Mouse (Mus musculus) thymus, postnatal 25 days (tissue): ENCODE measurements around the gene Siglech.
"Not testable (repeated sequence)": the region's sequence is repeated elsewhere in the genome, so short reads cannot be mapped to it uniquely, and the experiment has no call there.

Experiments used
- DNase-seq: peaks from one replicate; pipeline ENCODE4 v3.0.0; 2022

Siglech gene

DNA sequence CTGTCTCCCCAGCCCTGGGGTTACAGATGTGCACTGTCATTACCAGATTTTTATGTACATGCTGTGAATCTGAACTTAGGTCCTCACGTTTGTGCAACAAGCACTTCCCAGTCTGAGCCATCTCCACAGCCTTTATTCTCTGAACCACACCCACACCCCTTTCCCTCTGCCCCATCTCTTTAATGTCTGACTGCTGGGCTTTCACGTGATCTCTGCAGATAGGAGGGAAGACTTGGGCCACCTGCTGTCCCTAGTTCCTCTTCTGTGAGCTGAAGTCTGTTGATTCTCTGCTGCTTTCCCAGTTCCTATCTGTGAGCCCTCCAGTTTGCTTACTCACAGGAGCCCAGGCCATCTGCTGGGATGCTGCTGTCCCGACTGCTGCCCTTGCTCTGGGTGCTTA lies at the start of gene Siglech:
Siglech (plus strand) TSS at position 253 of the 400 bp plus-strand sequence.
- no peak for DNase-seq

GRCm38 (mm10) chr7:55722673-55723072 lies 45.3 kb upstream of the Siglech start:
- no peak for DNase-seq

DNA sequence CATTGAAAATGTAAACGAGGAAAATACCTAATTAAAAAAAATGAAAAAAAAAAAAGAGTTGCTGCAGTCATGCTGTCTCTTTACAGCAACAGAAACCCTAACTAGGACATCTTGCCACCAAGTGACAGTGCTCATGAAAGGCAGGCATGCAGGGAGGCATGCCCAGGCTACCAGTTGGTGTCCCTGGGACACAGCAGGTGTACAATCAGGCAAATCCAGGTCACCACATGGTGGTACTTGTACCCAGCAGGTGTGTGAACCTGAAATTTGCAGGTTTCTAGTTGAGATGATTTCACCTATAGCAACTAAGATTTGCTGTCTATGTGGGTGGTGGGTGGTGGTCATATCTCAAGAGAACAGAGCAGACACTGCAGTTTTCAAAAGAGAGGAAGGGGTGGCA lies 39.1 kb upstream of the Siglech start:
- DNase-seq, result no peak

DNA sequence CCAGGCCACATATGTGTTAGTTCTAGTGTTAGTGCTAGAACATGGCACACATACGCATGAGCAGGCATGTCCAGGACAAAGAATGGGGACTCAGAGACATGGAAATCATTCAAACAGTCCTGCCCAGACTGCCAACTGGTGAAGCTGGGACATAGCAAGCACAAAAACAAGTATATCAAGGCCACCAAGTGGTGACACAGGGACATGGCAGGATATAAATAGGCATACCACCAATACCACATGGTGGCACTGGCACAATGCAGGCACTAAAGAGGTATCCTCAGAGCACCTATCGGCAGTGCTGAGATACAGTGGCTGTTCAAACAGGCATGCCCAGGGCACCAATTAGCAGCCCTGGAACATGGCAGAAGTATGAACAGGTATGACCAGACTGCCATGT lies 33.5 kb upstream of the Siglech start:
- DNase-seq, result no peak

- DNase-seq, result no peak
These were observed 30.7 kb upstream of the Siglech start for GRCm38 (mm10) chr7:55737125-55737912.

DNA sequence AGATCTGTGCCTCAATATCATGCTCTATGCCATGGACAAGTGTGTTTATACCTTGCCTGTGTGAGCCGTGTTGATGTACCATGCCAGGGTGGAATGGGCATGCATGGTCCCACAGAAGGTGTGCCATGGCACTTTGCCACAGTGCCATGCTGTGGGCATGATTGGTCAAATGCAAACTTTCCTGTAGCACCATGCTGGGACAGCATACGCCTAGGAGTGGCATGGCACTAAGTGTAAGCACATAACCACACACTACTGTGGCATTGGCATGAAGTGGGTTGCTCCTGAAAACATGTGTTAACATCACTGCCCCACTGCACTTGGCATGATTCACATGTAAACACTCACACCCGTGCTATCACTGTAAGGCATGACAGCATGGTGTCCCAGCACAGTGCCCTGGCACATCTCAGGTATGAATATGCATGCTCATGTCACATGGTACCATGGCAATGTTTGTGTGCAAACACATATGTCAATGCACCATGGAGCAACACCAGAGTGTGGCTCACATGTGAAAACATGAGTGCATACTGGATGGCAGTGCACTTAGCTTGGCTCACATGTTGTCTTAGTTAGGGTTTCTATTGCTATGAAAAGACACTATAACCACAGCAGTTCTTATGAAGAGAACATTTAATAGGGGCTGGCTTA lies 24.2 kb upstream of the Siglech start:
- DNase-seq, result no peak

GRCm38 (mm10) chr7:55744566-55745220 lies 23.3 kb upstream of the Siglech start:
- DNase-seq, result no peak

- no peak for DNase-seq
These were observed 17.1 kb upstream of the Siglech start for GRCm38 (mm10) chr7:55750841-55751240.

DNA sequence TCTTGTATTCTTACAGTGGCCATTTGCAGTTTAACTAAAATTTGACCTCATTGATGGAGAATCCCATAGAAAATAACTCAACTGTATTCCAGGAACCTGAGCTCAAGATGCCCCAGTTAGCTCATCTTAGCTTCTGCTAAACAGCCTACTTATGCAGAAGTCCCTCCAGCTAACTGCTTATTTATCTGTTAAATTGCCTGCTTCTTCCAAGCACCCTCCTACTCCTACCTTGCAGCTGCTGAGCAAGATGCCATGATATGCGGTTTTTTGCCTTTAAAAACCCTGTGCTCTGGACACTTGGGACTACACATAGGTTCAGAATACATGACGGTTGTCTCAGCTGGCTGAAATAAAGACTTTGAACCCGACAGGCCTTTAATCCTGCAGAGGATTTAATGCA lies 8.6 kb upstream of the Siglech start:
- no peak for DNase-seq

DNA sequence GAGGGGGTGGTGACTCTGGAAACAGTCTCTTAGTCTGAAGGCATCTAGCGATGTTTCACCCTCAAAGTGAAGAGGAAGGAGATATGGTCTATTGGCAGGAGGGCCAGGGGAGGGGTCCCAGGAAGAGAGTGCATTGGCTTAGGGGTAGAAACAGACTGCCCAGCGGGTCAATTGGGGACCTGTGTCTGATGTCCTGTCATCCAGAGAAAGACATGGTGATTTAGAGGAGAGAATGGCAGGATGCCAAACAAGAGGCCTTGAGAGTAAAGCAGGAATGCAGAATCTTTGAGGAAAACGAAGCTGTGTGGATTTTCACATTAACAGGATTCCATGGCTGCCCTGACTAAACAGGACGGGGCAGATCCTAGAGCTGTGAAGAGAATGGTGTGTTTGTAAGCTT lies 12.0 kb downstream of the Siglech start:
- no peak for DNase-seq

GRCm38 (mm10) chr7:55782493-55782892 lies 14.5 kb downstream of the Siglech start:
- DNase-seq, result no peak

DNA sequence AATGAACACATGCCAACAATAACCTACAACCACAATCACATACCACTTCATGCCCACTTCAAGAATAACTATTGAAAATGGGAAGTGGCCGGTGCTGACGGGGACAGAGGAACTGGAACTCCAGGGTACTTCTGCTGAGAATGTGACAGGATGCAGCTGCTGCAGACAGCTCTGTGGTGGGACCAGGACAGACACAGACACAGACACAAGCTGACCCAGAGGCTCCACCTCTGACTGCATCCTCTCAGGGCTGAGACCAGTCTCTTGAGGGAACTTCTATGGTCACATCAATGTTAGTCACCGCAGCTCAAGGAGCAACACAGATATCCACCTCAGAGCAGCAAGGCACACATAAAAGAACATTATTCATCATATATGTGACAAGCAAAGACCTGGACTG lies 16.6 kb downstream of the Siglech start:
- peak; percentile 2 for DNase-seq

- DNase-seq, result not testable (repeated sequence)
These were observed 22.6 kb downstream of the Siglech start for GRCm38 (mm10) chr7:55790586-55790985.

GRCm38 (mm10) chr7:55792280-55792679 lies 24.3 kb downstream of the Siglech start:
- DNase-seq, result no peak

- DNase-seq, result no peak
These were observed 25.4 kb downstream of the Siglech start for GRCm38 (mm10) chr7:55793236-55793951.

DNA sequence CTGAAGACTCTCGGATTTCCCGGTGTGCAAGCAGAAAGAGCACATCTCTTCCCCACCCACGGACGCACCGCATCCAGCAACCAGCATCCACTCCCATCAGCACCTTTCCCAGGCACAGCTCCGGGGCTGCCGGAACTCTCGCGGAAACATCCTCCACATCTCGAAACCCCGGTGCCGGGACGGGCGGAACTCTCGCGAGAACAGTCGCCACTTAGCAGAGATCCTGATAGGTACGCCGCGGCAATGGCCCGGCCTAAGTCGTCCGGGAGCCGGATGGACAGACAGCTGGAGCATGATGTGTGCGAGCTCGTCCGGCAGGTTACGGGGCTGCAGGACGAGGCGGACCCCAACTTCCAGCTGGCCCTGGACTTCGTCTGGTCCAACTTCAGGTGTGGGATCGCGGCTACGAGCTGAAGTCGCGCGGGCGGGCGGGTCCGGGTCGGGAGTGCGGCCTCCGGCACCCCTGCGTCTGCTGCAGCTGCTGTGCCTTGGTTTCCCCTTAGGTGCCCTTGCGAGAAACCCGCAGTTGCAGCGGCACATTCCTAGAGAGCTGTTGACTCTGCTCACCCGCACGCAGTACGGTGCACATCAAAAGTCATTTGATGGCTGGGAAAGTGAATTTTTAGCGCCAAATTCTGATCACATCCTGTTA lies 26.1 kb downstream of the Siglech start, which contains the start of gene Tubgcp5:
Tubgcp5 (plus strand) TSS at position 203 of the 652 bp plus-strand sequence.
- peak; percentile 96 for DNase-seq

GRCm38 (mm10) chr7:55799981-55800380 lies 32.0 kb downstream of the Siglech start:
- DNase-seq, result no peak

DNA sequence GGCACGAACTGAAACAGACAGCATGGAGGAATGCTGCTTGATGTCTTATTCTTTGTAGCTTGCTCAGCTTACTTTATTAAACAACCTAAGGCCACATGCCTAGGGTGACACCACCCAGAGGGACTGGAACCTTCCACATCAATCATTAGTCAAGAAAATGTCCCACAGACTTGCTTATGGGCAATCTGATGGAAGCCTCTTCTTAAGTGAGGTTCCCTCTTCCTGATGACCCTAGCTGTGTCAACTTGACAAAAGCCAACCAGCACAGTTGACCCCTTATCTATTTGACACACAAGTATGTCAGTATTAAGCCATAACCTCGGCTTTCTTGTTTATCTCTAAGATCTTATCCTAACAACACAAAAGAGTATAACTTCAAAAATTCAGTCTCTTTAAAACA lies 42.0 kb downstream of the Siglech start:
- no peak for DNase-seq

DNA sequence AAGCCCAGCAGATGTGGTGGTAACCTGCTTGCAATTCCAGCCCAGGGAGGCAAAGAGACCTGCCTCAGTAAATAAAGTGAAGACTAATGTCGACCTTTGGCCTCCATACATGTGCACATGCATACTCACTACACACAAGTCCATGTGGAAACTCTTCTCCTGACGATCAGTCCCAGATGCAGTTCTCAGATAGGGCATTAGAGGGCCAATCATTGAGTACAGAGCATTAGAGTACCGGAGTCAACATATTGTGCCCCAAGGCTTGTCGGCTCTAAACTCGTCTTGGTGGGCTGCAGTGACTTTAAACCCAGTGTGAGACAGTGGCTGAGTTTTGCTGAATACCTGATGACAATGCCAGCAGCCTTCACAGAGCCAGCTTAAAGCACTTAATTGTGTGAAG lies 56.5 kb downstream of the Siglech start:
- no peak for DNase-seq

DNA sequence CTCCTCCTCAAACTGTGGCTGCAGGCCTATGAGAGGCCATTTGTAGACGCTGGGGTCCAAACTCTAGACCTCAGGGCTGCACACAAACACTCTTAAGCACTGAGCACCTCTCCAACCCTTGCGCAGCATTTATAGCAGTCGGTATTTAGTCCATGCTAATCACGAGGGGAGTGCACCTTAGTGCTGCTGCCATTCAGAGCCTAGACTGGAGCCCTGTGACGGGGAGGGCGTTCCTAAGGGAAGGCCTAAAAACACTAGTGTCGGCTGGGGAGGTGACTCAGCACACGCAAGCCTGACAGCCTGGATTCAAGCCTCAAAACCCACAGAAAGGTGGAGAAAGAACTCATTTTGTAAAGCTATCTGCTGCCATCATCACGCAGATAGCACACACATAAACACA lies 59.6 kb downstream of the Siglech start:
- no peak for DNase-seq
